Mouse (Mus musculus): Measurements from ENCODE around the gene Dtl. TPM values are rescaled to one million over a fixed set of nuclear protein-coding genes. Genes with fewer than 3 reads are reported as not detected.

Dtl gene
- total RNA-seq, 1 experiment from 2014 or later = 105 TPM

- ATAC-seq (replicated peaks; ENCODE audit: low read depth, poor library complexity, severe bottlenecking) = no peak
These were observed 8.5 kb upstream of the Dtl start for GRCm38 (mm10) chr1:191583836-191584235.

- ATAC-seq (replicated peaks; ENCODE audit: low read depth, poor library complexity, severe bottlenecking) = no peak
These were observed 6.3 kb upstream of the Dtl start for GRCm38 (mm10) chr1:191581641-191582040.

GRCm38 (mm10) chr1:191579524-191579923 is 4.2 kb upstream of the Dtl start:
- ATAC-seq (replicated peaks; ENCODE audit: low read depth, poor library complexity, severe bottlenecking) = no peak

GRCm38 (mm10) chr1:191574871-191575457 is 380 bp downstream of the Dtl start:
- peak; percentile 39 for ATAC-seq (replicated peaks; ENCODE audit: low read depth, poor library complexity, severe bottlenecking)

GRCm38 (mm10) chr1:191573906-191574639 is 1.3 kb downstream of the Dtl start:
- ATAC-seq (replicated peaks; ENCODE audit: low read depth, poor library complexity, severe bottlenecking) = no peak

GRCm38 (mm10) chr1:191570415-191570814 is 4.9 kb downstream of the Dtl start:
- ATAC-seq (replicated peaks; ENCODE audit: low read depth, poor library complexity, severe bottlenecking) = no peak

GRCm38 (mm10) chr1:191569625-191570024 is 5.7 kb downstream of the Dtl start:
- ATAC-seq (replicated peaks; ENCODE audit: low read depth, poor library complexity, severe bottlenecking) = no peak

GRCm38 (mm10) chr1:191567859-191568258 is 7.5 kb downstream of the Dtl start:
- no peak for ATAC-seq (replicated peaks; ENCODE audit: low read depth, poor library complexity, severe bottlenecking)

- peak; percentile 83 for ATAC-seq (replicated peaks; ENCODE audit: low read depth, poor library complexity, severe bottlenecking)
These were observed 12.4 kb downstream of the Dtl start for GRCm38 (mm10) chr1:191562823-191563365.

GRCm38 (mm10) chr1:191559779-191560178 is 15.6 kb downstream of the Dtl start:
- ATAC-seq (replicated peaks; ENCODE audit: low read depth, poor library complexity, severe bottlenecking) = no peak

- no peak for ATAC-seq (replicated peaks; ENCODE audit: low read depth, poor library complexity, severe bottlenecking)
These were observed 18.2 kb downstream of the Dtl start for GRCm38 (mm10) chr1:191557109-191557508.

GRCm38 (mm10) chr1:191550786-191551185 is 24.6 kb downstream of the Dtl start:
- ATAC-seq (replicated peaks; ENCODE audit: low read depth, poor library complexity, severe bottlenecking) = no peak

- no peak for ATAC-seq (replicated peaks; ENCODE audit: low read depth, poor library complexity, severe bottlenecking)
These were observed 31.6 kb downstream of the Dtl start for GRCm38 (mm10) chr1:191543747-191544146.

- no peak for ATAC-seq (replicated peaks; ENCODE audit: low read depth, poor library complexity, severe bottlenecking)
These were observed 33.7 kb downstream of the Dtl start for GRCm38 (mm10) chr1:191541619-191542018.

- no peak for ATAC-seq (replicated peaks; ENCODE audit: low read depth, poor library complexity, severe bottlenecking)
These were observed 34.3 kb downstream of the Dtl start for GRCm38 (mm10) chr1:191541014-191541413.

- no peak for ATAC-seq (replicated peaks; ENCODE audit: low read depth, poor library complexity, severe bottlenecking)
These were observed 35.0 kb downstream of the Dtl start for GRCm38 (mm10) chr1:191540300-191540699.

- ATAC-seq (replicated peaks; ENCODE audit: low read depth, poor library complexity, severe bottlenecking) = no peak
These were observed 40.4 kb downstream of the Dtl start for GRCm38 (mm10) chr1:191534896-191535295.

GRCm38 (mm10) chr1:191531023-191531422 is 44.3 kb downstream of the Dtl start:
- no peak for ATAC-seq (replicated peaks; ENCODE audit: low read depth, poor library complexity, severe bottlenecking)

GRCm38 (mm10) chr1:191529406-191529805 is 45.9 kb downstream of the Dtl start:
- ATAC-seq (replicated peaks; ENCODE audit: low read depth, poor library complexity, severe bottlenecking) = no peak

GRCm38 (mm10) chr1:191527921-191528612 is 47.3 kb downstream of the Dtl start:
- no peak for ATAC-seq (replicated peaks; ENCODE audit: low read depth, poor library complexity, severe bottlenecking)

- ATAC-seq (replicated peaks; ENCODE audit: low read depth, poor library complexity, severe bottlenecking) = peak; percentile 79
These were observed 48.3 kb downstream of the Dtl start for GRCm38 (mm10) chr1:191527089-191527488.
